Mouse (Mus musculus): ENCODE measurements around the gene Zdhhc22. TPM values are rescaled to one million over a fixed set of nuclear protein-coding genes. Genes with fewer than 3 reads are reported as not detected.

Zdhhc22 gene
- polyA plus RNA-seq, 1 experiment from 2014 or later = 2.3 TPM

- Histone ChIP-seq H3K4me2 (ENCODE audit: low read depth, low read length) (no peak overlapping the region), H3K4me3 (ENCODE audit: low read depth, low read length) (no peak overlapping the region), H3K27ac (replicated peaks; ENCODE audit: low read depth, low read length) (no peak overlapping the region), H3K9ac (ENCODE audit: low read depth, low read length) (no peak overlapping the region), H3K27me3 (replicated peaks; ENCODE audit: control insufficient read depth, insufficient read depth, low read length) (peaks cover 24% of the 10 kb centered on the region), H3K36me3 (ENCODE audit: control insufficient read depth, insufficient read depth, low read length) (no peaks in the 10 kb centered on the region), H3K4me1 (ENCODE audit: control insufficient read depth, insufficient read depth, low read length) (no peaks in the 10 kb centered on the region), H3K9me3 (ENCODE audit: control insufficient read depth, low read length) (no peaks in the 10 kb centered on the region)
- WGBS = 76% methylated on average over 3 of the region's 3 CpGs
- no peak for ATAC-seq (ENCODE audit: low read depth)
- DNase-seq (ENCODE audit: low spot score) = no peak
These were observed 33.2 kb upstream of the Zdhhc22 start for GRCm38 (mm10) chr12:87023456-87023855.

GRCm38 (mm10) chr12:87022006-87022405 lies 31.8 kb upstream of the Zdhhc22 start:
- WGBS = 61% methylated on average over 2 of the region's 2 CpGs
- DNase-seq (ENCODE audit: low spot score) (no peak), ATAC-seq (ENCODE audit: low read depth) (no peak)
- H3K36me3 ChIP-seq (ENCODE audit: control insufficient read depth, insufficient read depth, low read length) = no peaks in the 10 kb centered on the region
- no peaks in the 10 kb centered on the region for H3K9me3 ChIP-seq (ENCODE audit: control insufficient read depth, low read length)
- H3K4me2 ChIP-seq (ENCODE audit: low read depth, low read length) = no peak overlapping the region
- H3K27ac ChIP-seq (replicated peaks; ENCODE audit: low read depth, low read length) = no peak overlapping the region
- no peaks in the 10 kb centered on the region for H3K4me1 ChIP-seq (ENCODE audit: control insufficient read depth, insufficient read depth, low read length)
- no peak overlapping the region for H3K4me3 ChIP-seq (ENCODE audit: low read depth, low read length)
- H3K27me3 ChIP-seq (replicated peaks; ENCODE audit: control insufficient read depth, insufficient read depth, low read length) = peaks cover 12% of the 10 kb centered on the region
- no peak overlapping the region for H3K9ac ChIP-seq (ENCODE audit: low read depth, low read length)

- 77% methylated on average over 6 of the region's 6 CpGs for WGBS
- Histone ChIP-seq H3K4me2 (ENCODE audit: low read depth, low read length) (no peak within 1 kb of the TSS), H3K4me1 (ENCODE audit: control insufficient read depth, insufficient read depth, low read length) (no peaks in the 10 kb centered on the region), H3K27ac (replicated peaks; ENCODE audit: low read depth, low read length) (no peak within 1 kb of the TSS), H3K27me3 (replicated peaks; ENCODE audit: control insufficient read depth, insufficient read depth, low read length) (peaks cover 2% of the 10 kb centered on the region; the same call in 1 of the 2 replicates), H3K4me3 (ENCODE audit: low read depth, low read length) (no peak within 1 kb of the TSS), H3K36me3 (ENCODE audit: control insufficient read depth, insufficient read depth, low read length) (no peaks in the 10 kb centered on the region), H3K9ac (ENCODE audit: low read depth, low read length) (no peak within 1 kb of the TSS), H3K9me3 (ENCODE audit: control insufficient read depth, low read length) (no peaks in the 10 kb centered on the region)
- DNase-seq (ENCODE audit: low spot score) = no peak
- no peak for ATAC-seq (ENCODE audit: low read depth)
These were observed 30.8 kb upstream of the Zdhhc22 start, which contains the start of gene Tmem63c for GRCm38 (mm10) chr12:87021040-87021439. TSS of gene Tmem63c (plus strand) at chr12:87021340.

GRCm38 (mm10) chr12:87018756-87019155 lies 28.5 kb upstream of the Zdhhc22 start:
- Histone ChIP-seq H3K4me1 (ENCODE audit: control insufficient read depth, insufficient read depth, low read length) (no peaks in the 10 kb centered on the region), H3K9me3 (ENCODE audit: control insufficient read depth, low read length) (no peaks in the 10 kb centered on the region), H3K9ac (ENCODE audit: low read depth, low read length) (no peak overlapping the region), H3K27me3 (replicated peaks; ENCODE audit: control insufficient read depth, insufficient read depth, low read length) (no peaks in the 10 kb centered on the region), H3K4me2 (ENCODE audit: low read depth, low read length) (no peak overlapping the region), H3K36me3 (ENCODE audit: control insufficient read depth, insufficient read depth, low read length) (no peaks in the 10 kb centered on the region), H3K4me3 (ENCODE audit: low read depth, low read length) (no peak overlapping the region), H3K27ac (replicated peaks; ENCODE audit: low read depth, low read length) (no peak overlapping the region)
- ATAC-seq (ENCODE audit: low read depth) (no peak), DNase-seq (ENCODE audit: low spot score) (no peak)
- 81% methylated on average over 2 of the region's 2 CpGs for WGBS

- Histone ChIP-seq H3K4me2 (ENCODE audit: low read depth, low read length) (no peak overlapping the region), H3K27me3 (replicated peaks; ENCODE audit: control insufficient read depth, insufficient read depth, low read length) (no peaks in the 10 kb centered on the region), H3K27ac (replicated peaks; ENCODE audit: low read depth, low read length) (no peak overlapping the region), H3K4me1 (ENCODE audit: control insufficient read depth, insufficient read depth, low read length) (no peaks in the 10 kb centered on the region), H3K4me3 (ENCODE audit: low read depth, low read length) (no peak overlapping the region), H3K9me3 (ENCODE audit: control insufficient read depth, low read length) (no peaks in the 10 kb centered on the region), H3K9ac (ENCODE audit: low read depth, low read length) (no peak overlapping the region), H3K36me3 (ENCODE audit: control insufficient read depth, insufficient read depth, low read length) (no peaks in the 10 kb centered on the region)
- DNase-seq (ENCODE audit: low spot score) (no peak), ATAC-seq (ENCODE audit: low read depth) (no peak)
- 48% methylated on average over 3 of the region's 3 CpGs for WGBS
These were observed 26.8 kb upstream of the Zdhhc22 start for GRCm38 (mm10) chr12:87017041-87017440.

GRCm38 (mm10) chr12:87004596-87004995 lies 14.4 kb upstream of the Zdhhc22 start:
- Histone ChIP-seq H3K27ac (replicated peaks; ENCODE audit: low read depth, low read length) (no peak overlapping the region), H3K9ac (ENCODE audit: low read depth, low read length) (no peak overlapping the region), H3K36me3 (ENCODE audit: control insufficient read depth, insufficient read depth, low read length) (no peaks in the 10 kb centered on the region), H3K4me1 (ENCODE audit: control insufficient read depth, insufficient read depth, low read length) (no peaks in the 10 kb centered on the region), H3K9me3 (ENCODE audit: control insufficient read depth, low read length) (no peaks in the 10 kb centered on the region), H3K4me3 (ENCODE audit: low read depth, low read length) (no peak overlapping the region), H3K27me3 (replicated peaks; ENCODE audit: control insufficient read depth, insufficient read depth, low read length) (0 out of 2 replicates have a peak, but pooled peaks cover 3% of the 10 kb centered on the region), H3K4me2 (ENCODE audit: low read depth, low read length) (no peak overlapping the region)
- WGBS = 67% methylated on average over 4 of the region's 4 CpGs
- DNase-seq (ENCODE audit: low spot score) (no peak), ATAC-seq (ENCODE audit: low read depth) (no peak)

- DNase-seq (ENCODE audit: low spot score) = no peak
- Histone ChIP-seq H3K9me3 (ENCODE audit: control insufficient read depth, low read length) (no peaks in the 10 kb centered on the region), H3K27ac (replicated peaks; ENCODE audit: low read depth, low read length) (no peak overlapping the region), H3K4me2 (ENCODE audit: low read depth, low read length) (no peak overlapping the region), H3K36me3 (ENCODE audit: control insufficient read depth, insufficient read depth, low read length) (no peaks in the 10 kb centered on the region), H3K27me3 (replicated peaks; ENCODE audit: control insufficient read depth, insufficient read depth, low read length) (no peaks in the 10 kb centered on the region), H3K4me1 (ENCODE audit: control insufficient read depth, insufficient read depth, low read length) (no peaks in the 10 kb centered on the region), H3K9ac (ENCODE audit: low read depth, low read length) (no peak overlapping the region), H3K4me3 (ENCODE audit: low read depth, low read length) (no peak overlapping the region)
- ATAC-seq (ENCODE audit: low read depth) = no peak
- WGBS = 43% methylated on average over 3 of the region's 3 CpGs
These were observed 13.4 kb upstream of the Zdhhc22 start for GRCm38 (mm10) chr12:87003606-87004005.

- 66% methylated on average over 6 of the region's 7 CpGs for WGBS
- Histone ChIP-seq H3K9ac (ENCODE audit: low read depth, low read length) (no peak overlapping the region), H3K4me2 (ENCODE audit: low read depth, low read length) (no peak overlapping the region), H3K4me1 (ENCODE audit: control insufficient read depth, insufficient read depth, low read length) (no peaks in the 10 kb centered on the region), H3K4me3 (ENCODE audit: low read depth, low read length) (no peak overlapping the region), H3K27ac (replicated peaks; ENCODE audit: low read depth, low read length) (no peak overlapping the region), H3K27me3 (replicated peaks; ENCODE audit: control insufficient read depth, insufficient read depth, low read length) (no peaks in the 10 kb centered on the region), H3K36me3 (ENCODE audit: control insufficient read depth, insufficient read depth, low read length) (no peaks in the 10 kb centered on the region), H3K9me3 (ENCODE audit: control insufficient read depth, low read length) (no peaks in the 10 kb centered on the region)
- DNase-seq (ENCODE audit: low spot score) (no peak), ATAC-seq (ENCODE audit: low read depth) (no peak)
These were observed 12.6 kb upstream of the Zdhhc22 start for GRCm38 (mm10) chr12:87002815-87003214.

- Histone ChIP-seq H3K36me3 (ENCODE audit: control insufficient read depth, insufficient read depth, low read length) (no peaks in the 10 kb centered on the region), H3K9me3 (ENCODE audit: control insufficient read depth, low read length) (no peaks in the 10 kb centered on the region), H3K9ac (ENCODE audit: low read depth, low read length) (no peak overlapping the region), H3K4me2 (ENCODE audit: low read depth, low read length) (no peak overlapping the region), H3K4me1 (ENCODE audit: control insufficient read depth, insufficient read depth, low read length) (no peaks in the 10 kb centered on the region), H3K27ac (replicated peaks; ENCODE audit: low read depth, low read length) (no peak overlapping the region), H3K4me3 (ENCODE audit: low read depth, low read length) (no peak overlapping the region), H3K27me3 (replicated peaks; ENCODE audit: control insufficient read depth, insufficient read depth, low read length) (no peaks in the 10 kb centered on the region)
- ATAC-seq (ENCODE audit: low read depth) (no peak), DNase-seq (ENCODE audit: low spot score) (no peak)
- WGBS = 50% methylated on average over 7 of the region's 7 CpGs
These were observed 12.0 kb upstream of the Zdhhc22 start for GRCm38 (mm10) chr12:87002209-87002608.

Data from embryonic facial prominence, embryonic 14.5 days (tissue).